Mouse (Mus musculus): ENCODE measurements around the gene Tpk1. TPM values are rescaled to one million over a fixed set of nuclear protein-coding genes. Genes with fewer than 3 reads are reported as not detected.
A peak's percentile ranks its signal among the peaks of the same experiment; 100 is the strongest.

Gene Tpk1
- polyA plus RNA-seq, 1 experiment from 2014 or later: 7.4 TPM

DNA sequence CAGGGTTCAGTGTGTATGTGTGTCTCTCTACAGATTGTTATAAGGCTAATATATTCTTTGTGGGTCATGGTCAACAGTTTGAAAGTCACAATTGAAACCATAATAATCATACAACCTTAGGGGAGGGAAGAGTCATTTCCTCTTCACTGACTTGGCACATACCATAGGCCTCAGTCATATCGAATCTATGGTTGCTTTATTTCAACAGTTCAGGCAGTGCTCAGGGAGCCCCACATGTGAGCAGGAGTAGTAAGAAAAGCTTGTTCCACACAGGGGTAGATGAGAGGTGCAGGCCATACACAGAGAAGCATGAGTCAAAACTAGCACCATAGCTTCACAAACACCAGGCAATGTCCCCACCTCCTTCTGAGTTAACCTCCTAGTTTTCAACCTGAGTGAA, 323.1 kb downstream of the Tpk1 start:
- no peak overlapping the region for H3K4me2 ChIP-seq
- WGBS: 70% methylated on average over 1 of the region's 1 CpGs
- H3K9me3 ChIP-seq: no peaks in the 10 kb centered on the region
- H3K9ac ChIP-seq: no peak overlapping the region
- ATAC-seq (ENCODE audit: extremely low read depth, insufficient number of reproducible peaks, low FRiP score, low TSS enrichment): no peak
- no peak overlapping the region for H3K27ac ChIP-seq (replicated peaks)
- no peak overlapping the region for H3K4me3 ChIP-seq
- peaks cover 3% of the 10 kb centered on the region; the same call in 1 of the 2 replicates for H3K4me1 ChIP-seq
- H3K36me3 ChIP-seq: no peaks in the 10 kb centered on the region
- H3K27me3 ChIP-seq (replicated peaks): no peaks in the 10 kb centered on the region

DNA sequence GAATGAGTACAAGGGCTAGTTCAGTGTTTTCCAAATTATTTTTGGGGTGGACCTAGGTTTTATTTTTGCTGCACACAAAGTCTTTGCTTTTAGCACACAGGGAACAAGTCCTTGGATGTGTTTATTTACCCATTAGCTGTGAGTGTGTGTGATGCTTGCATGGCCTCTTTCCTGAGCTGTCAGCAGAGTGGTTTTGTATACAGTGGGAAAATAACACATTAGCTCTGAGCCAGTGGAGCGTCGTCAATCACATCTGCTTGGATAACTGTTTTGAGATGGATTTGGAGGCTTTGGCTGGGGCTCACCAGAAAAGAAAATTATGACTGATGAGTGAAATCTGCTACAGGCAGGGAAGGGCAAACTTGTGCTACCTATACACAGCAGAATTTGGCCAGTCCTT, 323.7 kb downstream of the Tpk1 start:
- H3K27ac ChIP-seq (replicated peaks): no peak overlapping the region
- no peak overlapping the region for H3K4me3 ChIP-seq
- H3K4me1 ChIP-seq: peaks cover 8% of the 10 kb centered on the region
- no peak for ATAC-seq (ENCODE audit: extremely low read depth, insufficient number of reproducible peaks, low FRiP score, low TSS enrichment)
- H3K9me3 ChIP-seq: no peaks in the 10 kb centered on the region
- WGBS: 40% methylated on average over 2 of the region's 2 CpGs
- no peaks in the 10 kb centered on the region for H3K27me3 ChIP-seq (replicated peaks)
- no peak overlapping the region for H3K4me2 ChIP-seq
- no peak overlapping the region for H3K9ac ChIP-seq
- H3K36me3 ChIP-seq: no peaks in the 10 kb centered on the region

DNA sequence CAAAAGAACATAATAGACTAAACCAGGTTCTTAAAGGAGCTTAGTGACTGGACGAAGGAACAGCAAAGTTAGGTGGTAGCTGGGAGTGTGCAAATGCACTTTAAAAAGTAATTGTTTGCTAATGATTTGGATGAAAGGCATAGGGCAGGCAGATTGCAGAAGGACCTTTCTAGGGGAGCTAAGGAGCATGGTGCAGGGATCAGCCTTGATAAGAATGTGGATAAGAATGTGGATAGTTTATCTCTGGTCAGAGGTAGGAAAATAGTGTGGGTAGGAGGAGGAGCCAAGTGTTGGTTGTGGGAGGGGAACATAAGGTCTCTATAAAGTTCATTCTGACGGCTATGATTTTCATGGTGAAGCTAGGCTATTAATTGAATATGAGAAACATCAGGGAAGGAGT, 327.3 kb downstream of the Tpk1 start:
- Histone ChIP-seq H3K4me3 (no peak overlapping the region), H3K27ac (replicated peaks) (no peak overlapping the region), H3K9ac (no peak overlapping the region), H3K27me3 (replicated peaks) (no peaks in the 10 kb centered on the region), H3K9me3 (no peaks in the 10 kb centered on the region), H3K4me1 (peaks cover 14% of the 10 kb centered on the region), H3K4me2 (no peak overlapping the region), H3K36me3 (no peaks in the 10 kb centered on the region)
- no peak for ATAC-seq (ENCODE audit: extremely low read depth, insufficient number of reproducible peaks, low FRiP score, low TSS enrichment)
- WGBS: 51% methylated on average over 2 of the region's 2 CpGs

DNA sequence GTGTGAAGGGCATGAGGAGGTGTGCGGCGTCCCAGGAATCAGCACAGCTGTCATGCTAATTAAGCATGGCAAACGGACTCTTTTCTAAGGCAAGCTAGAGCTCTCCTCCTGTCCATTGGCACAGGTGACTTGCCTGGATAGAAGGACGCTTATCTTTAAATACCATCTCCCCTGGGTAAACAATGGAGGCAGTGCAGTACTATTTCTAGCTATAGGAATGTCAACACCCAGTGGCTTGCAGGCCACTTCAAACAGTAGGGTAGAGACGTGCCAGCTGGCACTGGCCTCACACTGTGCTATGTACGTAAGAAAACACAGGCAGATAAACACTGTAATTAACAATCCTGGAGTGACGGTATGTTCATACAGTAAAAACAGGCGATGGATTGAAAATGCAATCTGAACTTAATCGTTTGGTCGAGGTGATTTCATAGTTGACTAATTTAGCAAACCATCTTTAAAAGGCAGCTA, 328.6 kb downstream of the Tpk1 start:
- Histone ChIP-seq H3K9ac (no peak overlapping the region), H3K27ac (replicated peaks) (no peak overlapping the region), H3K4me1 (peaks cover 14% of the 10 kb centered on the region), H3K27me3 (replicated peaks) (no peaks in the 10 kb centered on the region), H3K9me3 (no peaks in the 10 kb centered on the region), H3K4me3 (no peak overlapping the region), H3K36me3 (no peaks in the 10 kb centered on the region), H3K4me2 (peak overlapping the region; percentile 40)
- WGBS: 36% methylated on average over 10 of the region's 10 CpGs
- ATAC-seq (ENCODE audit: extremely low read depth, insufficient number of reproducible peaks, low FRiP score, low TSS enrichment): no peak; the same call in 1 of the 2 replicates

DNA sequence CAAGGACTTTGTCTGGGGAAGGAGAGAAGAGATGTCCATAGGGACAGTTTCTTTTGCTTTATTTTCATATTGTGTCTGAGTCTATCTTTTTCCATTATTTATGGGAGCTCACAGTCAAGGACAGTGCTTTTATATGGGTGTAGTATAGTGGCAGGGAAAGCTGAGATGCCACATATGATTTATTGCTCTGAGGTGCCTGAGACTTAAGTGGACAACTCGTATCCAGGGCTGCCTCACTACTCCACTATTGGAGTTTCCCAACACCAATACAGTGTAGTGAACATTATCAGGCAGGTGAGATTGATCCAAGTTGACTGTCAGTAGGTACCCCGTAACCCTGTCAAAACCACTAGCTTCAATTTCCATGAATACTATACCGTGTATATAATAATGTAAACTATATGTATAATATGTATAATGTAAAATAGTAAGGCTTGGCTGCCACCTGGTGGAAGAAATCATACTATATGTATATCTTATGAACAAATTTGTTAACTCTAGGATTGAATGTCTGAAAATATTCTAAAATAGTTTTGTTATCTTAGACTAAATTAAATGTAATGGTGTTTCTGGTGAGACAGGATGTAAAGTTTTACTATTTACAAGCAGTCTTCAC, 330.4 kb downstream of the Tpk1 start:
- peaks cover 14% of the 10 kb centered on the region for H3K4me1 ChIP-seq
- WGBS: 78% methylated on average over 3 of the region's 3 CpGs
- no peak overlapping the region for H3K27ac ChIP-seq (replicated peaks)
- no peaks in the 10 kb centered on the region for H3K36me3 ChIP-seq
- H3K9ac ChIP-seq: no peak overlapping the region
- ATAC-seq (ENCODE audit: extremely low read depth, insufficient number of reproducible peaks, low FRiP score, low TSS enrichment): no peak
- no peak overlapping the region for H3K4me2 ChIP-seq
- H3K9me3 ChIP-seq: no peaks in the 10 kb centered on the region
- H3K27me3 ChIP-seq (replicated peaks): no peaks in the 10 kb centered on the region
- H3K4me3 ChIP-seq: no peak overlapping the region

DNA sequence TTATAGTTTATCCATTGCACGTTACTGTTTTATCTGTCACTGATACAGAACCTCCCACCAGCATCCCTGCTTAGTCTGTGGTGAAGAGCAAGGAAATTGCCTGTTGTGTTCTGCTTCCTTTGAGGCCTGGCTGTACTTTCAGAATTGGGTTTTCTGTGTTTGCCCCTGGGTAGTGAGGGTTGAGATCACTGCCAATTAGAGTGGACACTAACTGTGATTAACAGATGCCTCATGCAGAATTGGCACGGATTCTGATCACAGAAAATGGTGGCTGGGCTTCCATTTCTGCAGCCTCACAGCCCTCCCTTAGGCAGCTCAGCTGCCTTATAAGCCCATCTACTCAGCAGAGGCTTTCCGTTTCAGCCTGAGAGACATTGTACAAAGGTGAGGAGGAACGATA, 332.6 kb downstream of the Tpk1 start:
- Histone ChIP-seq H3K4me3 (no peak overlapping the region), H3K9me3 (no peaks in the 10 kb centered on the region), H3K4me1 (peaks cover 14% of the 10 kb centered on the region), H3K9ac (no peak overlapping the region), H3K36me3 (no peaks in the 10 kb centered on the region), H3K4me2 (no peak overlapping the region), H3K27ac (replicated peaks) (no peak overlapping the region), H3K27me3 (replicated peaks) (no peaks in the 10 kb centered on the region)
- 50% methylated on average over 4 of the region's 4 CpGs for WGBS
- no peak for ATAC-seq (ENCODE audit: extremely low read depth, insufficient number of reproducible peaks, low FRiP score, low TSS enrichment)

DNA sequence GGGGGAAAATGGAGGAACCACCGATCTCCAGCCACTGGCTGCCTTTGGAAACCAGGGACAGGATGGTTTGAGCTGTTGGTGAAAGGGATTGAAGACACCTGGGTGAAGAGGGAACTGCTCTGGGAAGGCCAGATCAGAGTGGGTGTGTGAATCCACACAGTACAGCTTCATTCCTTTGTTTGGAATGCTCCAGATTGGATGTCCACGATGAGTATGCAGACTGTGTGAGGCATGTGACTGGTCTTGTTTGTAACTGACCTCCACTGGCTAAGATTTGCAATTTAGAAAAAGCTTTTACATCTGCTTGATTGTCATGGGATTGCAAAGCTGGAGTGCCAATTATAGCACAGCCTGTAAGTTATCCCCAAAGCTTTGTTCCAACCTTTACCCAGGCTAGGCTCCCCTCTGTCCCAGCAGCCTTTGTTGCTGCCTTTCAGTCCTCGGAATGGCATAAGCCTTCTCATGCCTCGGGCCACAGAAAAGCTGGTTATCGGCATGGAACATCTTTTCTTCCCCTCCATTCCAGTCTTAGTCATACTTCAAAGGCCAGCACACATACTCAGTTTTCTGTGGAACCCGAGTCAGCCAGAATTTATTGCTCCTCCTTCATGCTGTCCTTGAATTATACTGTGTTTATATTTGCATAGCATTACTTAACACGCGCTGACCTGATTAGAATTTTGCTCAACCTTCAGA, 353.0 kb downstream of the Tpk1 start:
- WGBS: 73% methylated on average over 8 of the region's 8 CpGs
- no peaks in the 10 kb centered on the region for H3K9me3 ChIP-seq
- H3K4me2 ChIP-seq: no peak overlapping the region
- no peak overlapping the region for H3K4me3 ChIP-seq
- H3K27me3 ChIP-seq (replicated peaks): no peaks in the 10 kb centered on the region
- H3K36me3 ChIP-seq: no peaks in the 10 kb centered on the region
- H3K9ac ChIP-seq: no peak overlapping the region
- no peak overlapping the region for H3K27ac ChIP-seq (replicated peaks)
- ATAC-seq (ENCODE audit: extremely low read depth, insufficient number of reproducible peaks, low FRiP score, low TSS enrichment): no peak
- no peaks in the 10 kb centered on the region for H3K4me1 ChIP-seq

DNA sequence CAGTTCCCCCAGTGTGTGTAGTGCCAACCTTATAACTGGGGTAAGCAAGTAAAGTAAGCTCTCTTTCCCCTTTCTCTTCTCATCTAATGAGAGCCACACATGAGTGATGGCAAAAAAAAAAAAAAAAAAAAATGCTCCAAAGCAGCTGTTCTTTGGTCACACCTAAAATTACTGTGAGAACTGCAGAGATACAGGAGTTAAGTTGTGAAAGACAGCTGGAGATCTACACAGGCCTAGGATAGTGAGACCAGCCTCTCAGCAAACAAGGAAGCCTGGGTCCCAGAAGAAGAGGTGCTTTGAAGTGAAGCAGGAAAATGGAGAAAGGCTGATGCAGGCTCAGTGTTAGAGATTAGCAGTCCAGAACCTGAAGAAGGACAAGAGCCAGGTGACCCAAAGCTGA, 353.5 kb downstream of the Tpk1 start:
- H3K4me1 ChIP-seq: no peaks in the 10 kb centered on the region
- no peak for ATAC-seq (ENCODE audit: extremely low read depth, insufficient number of reproducible peaks, low FRiP score, low TSS enrichment)
- no peaks in the 10 kb centered on the region for H3K27me3 ChIP-seq (replicated peaks)
- H3K9me3 ChIP-seq: no peaks in the 10 kb centered on the region
- no peak overlapping the region for H3K9ac ChIP-seq
- no peaks in the 10 kb centered on the region for H3K36me3 ChIP-seq
- H3K4me3 ChIP-seq: no peak overlapping the region
- no peak overlapping the region for H3K4me2 ChIP-seq
- H3K27ac ChIP-seq (replicated peaks): no peak overlapping the region

DNA sequence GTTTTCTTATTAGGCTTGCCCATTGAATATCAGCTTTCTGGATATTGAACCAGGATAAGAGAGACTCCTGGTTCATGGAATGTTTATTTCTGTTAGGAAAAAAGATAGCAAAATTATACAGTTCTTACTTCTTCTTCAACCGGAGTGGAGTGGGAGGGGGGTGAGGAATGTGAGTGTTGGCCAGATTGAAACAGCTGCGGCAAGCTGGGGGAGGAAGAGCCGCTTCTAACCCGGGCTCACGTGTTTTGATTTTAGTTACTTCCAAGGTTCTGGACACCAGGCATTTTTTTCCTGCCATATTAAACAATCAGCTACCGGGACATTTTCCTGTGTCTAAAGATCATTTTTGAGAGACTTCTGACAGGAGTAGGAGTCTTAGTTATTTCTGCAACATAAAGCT, 356.0 kb downstream of the Tpk1 start:
- Histone ChIP-seq H3K9ac (no peak overlapping the region), H3K27me3 (replicated peaks) (no peaks in the 10 kb centered on the region), H3K9me3 (no peaks in the 10 kb centered on the region), H3K4me2 (no peak overlapping the region), H3K27ac (replicated peaks) (no peak overlapping the region), H3K4me1 (no peaks in the 10 kb centered on the region), H3K36me3 (no peaks in the 10 kb centered on the region), H3K4me3 (no peak overlapping the region)
- 49% methylated on average over 6 of the region's 6 CpGs for WGBS
- no peak for ATAC-seq (ENCODE audit: extremely low read depth, insufficient number of reproducible peaks, low FRiP score, low TSS enrichment)

DNA sequence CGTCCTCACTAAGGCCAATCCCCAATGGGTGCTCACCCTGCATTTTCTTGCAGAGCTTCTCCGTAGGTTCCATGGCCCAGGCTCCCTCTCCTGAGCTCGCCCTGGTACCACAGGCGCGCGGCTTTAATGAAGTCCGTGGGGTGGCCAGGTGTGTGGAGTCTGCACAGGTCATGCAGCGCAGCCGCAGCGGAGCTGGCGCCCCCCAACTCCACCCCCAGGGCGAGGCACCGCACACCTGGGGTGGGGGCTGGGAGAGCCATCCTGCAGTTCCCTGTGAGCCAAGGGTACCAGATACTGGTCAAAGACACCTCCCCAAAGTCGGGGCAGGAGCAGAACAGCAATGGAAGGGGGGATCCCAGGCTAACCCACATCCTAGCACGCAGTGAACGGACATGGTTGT, 356.6 kb downstream of the Tpk1 start, which contains the start of gene Nobox:
TSS of gene Nobox (minus strand) at position 101 of the 400 bp plus-strand sequence.
- Histone ChIP-seq H3K4me2 (no peak within 1 kb of the TSS), H3K36me3 (no peaks in the 10 kb centered on the region), H3K4me1 (no peaks in the 10 kb centered on the region), H3K4me3 (no peak within 1 kb of the TSS), H3K27ac (replicated peaks) (no peak within 1 kb of the TSS), H3K27me3 (replicated peaks) (no peaks in the 10 kb centered on the region), H3K9me3 (no peaks in the 10 kb centered on the region), H3K9ac (no peak within 1 kb of the TSS)
- ATAC-seq (ENCODE audit: extremely low read depth, insufficient number of reproducible peaks, low FRiP score, low TSS enrichment): no peak
- WGBS: 52% methylated on average over 16 of the region's 16 CpGs

DNA sequence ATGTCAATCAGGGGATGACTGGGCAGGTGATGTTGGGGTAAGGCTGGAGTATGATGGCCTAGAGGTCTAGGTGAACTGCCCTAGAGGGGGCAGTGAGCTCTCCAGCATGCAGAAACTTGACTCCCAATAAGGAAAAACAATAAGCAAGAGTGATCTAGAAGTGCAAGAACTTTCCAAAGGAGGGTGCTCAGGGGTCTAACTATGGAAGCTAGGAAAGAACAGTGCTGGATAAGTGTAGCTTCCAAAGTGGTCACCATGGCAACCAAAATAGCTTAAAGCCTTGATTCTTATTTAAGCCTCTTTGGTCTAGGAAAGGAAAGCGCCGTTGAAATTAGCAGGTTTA, 368.6 kb downstream of the Tpk1 start:
- 39% methylated on average over 2 of the region's 2 CpGs for WGBS
- Histone ChIP-seq H3K27me3 (replicated peaks) (no peaks in the 10 kb centered on the region), H3K36me3 (no peaks in the 10 kb centered on the region), H3K27ac (replicated peaks) (no peak overlapping the region), H3K4me2 (no peak overlapping the region), H3K9me3 (no peaks in the 10 kb centered on the region), H3K4me1 (peaks cover 15% of the 10 kb centered on the region), H3K4me3 (no peak overlapping the region), H3K9ac (no peak overlapping the region)
- ATAC-seq (ENCODE audit: extremely low read depth, insufficient number of reproducible peaks, low FRiP score, low TSS enrichment): no peak

All from heart, embryonic 13.5 days (tissue).